Mouse (Mus musculus) intestine, postnatal 0 days (tissue): Measurements from ENCODE around the gene Gm17332. TPM values are rescaled to one million over a fixed set of nuclear protein-coding genes. Genes with fewer than 3 reads are reported as not detected.

Experiments
- polyA plus RNA-seq: library from polyadenylated mRNA; unstranded; fragments of >200 nt; fragmentation: Nextera tagmentation; extraction: Ambion mirVana; gene quantifications from 2 replicates; pipeline ENCODE4 v1.2.1, GENCODE M21; 2015

Gm17332 gene
- polyA plus RNA-seq, 1 experiment from 2014 or later, result not detected

Other genes with a start within 250 kb of the Gm17332 start
- gene Erlec1, start 228.1 kb downstream of the Gm17332 start, polyA plus RNA-seq, result 12.7 and 13.2 TPM in 2 replicates
- 12.0 and 13.0 TPM in 2 replicates for gene Chac2, start 196.1 kb downstream of the Gm17332 start, polyA plus RNA-seq
- 8.8 and 9.4 TPM in 2 replicates for gene Stc2, start 187.6 kb upstream of the Gm17332 start, polyA plus RNA-seq